Mouse (Mus musculus) neutrophil, adult 5-6 weeks (primary cell): ENCODE data around the gene Dpysl5. TPM values are rescaled to one million over a fixed set of nuclear protein-coding genes. Genes with fewer than 3 reads are reported as not detected.
"Not testable (repeated sequence)": the region's sequence is repeated elsewhere in the genome, so short reads cannot be mapped to it uniquely, and the experiment has no call there.

Experiments
- ATAC-seq: fragments of 151-379, 151-347 bp; 2 replicates; pipeline ENCODE4 v1.8.0; 2017; ENCODE audit warnings: mild to moderate bottlenecking, moderate TSS enrichment; ENCODE audit not compliant: insufficient number of reproducible peaks, poor library complexity, low FRiP score, severe bottlenecking; ENCODE audit errors: extremely low read depth
- total RNA-seq: library from RNA; stranded (forward); fragments of 200-1000 nt; gene quantifications from 2 replicates; pipeline ENCODE4 v1.2.3, GENCODE M21; 2017

Gene Dpysl5
- total RNA-seq, 1 experiment from 2014 or later = not detected

DNA sequence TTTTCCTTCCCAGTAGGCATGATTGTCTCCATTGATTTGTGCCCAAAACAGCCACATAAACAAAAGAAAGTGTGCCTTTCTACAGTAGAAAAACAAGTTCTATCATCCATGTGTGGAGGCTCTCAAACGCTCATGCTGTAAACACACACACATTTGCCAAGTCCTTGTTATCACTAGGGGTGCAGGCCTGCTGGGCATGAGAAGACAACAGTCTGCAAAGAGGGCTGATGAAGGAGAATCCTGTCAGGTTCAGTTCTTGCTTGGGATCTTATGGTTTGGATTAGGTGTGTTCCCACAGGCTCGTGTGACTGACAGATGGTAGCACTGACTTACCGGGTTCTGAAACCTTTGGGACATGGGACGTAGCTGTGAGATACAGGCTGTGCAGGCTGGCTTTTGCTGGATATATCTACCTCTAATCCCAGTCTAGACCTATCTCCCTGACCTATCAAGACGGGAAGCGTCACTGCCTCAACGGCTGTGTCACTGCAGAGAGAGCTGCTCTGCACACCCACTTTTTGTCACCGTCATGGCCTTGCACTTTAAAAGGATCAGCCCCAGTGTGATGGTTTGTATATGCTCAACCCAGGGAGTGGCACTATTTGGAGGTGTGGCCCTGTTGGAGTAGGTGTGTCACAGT, 10.9 kb upstream of the Dpysl5 start:
- ATAC-seq = no peak

DNA sequence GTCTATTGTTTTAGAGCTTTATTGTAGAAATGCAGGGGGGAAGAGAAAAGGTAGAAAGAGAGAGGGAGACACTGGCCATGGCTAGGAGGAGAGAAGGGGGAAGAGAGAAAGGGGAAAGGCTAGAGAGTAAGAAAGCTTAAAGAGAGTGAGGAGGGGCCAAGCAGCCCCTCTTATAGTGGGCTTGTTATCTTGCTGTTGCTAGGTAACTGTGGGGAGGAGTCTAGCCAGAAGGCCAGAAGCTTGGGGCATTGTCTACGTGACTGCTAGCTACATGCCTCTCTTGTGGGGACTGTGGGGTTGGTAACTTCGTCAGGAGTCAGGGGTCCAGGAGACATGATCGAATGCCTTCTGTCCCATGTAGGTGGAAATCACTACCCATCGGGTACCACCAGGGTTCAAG, 10.0 kb upstream of the Dpysl5 start:
- ATAC-seq = not testable (repeated sequence)

DNA sequence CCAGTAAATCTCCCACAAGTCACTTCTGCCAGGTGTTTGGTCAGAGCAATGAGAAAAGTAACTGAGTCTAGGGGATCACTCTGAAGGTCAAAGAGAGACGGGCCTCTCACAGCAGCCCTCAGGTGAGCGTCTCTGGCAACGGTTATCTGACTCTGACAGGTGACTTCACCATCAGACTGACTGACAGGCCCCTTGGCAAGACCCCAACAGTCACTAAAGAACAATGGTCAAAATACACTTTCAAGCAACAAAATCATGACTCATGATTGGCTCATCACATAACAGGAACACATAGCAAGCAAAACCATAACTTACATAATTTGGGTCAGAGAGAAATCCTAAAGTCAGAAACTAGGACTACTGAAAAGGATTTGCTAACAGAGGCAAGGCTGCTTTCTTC, 9.5 kb upstream of the Dpysl5 start:
- ATAC-seq = no peak

DNA sequence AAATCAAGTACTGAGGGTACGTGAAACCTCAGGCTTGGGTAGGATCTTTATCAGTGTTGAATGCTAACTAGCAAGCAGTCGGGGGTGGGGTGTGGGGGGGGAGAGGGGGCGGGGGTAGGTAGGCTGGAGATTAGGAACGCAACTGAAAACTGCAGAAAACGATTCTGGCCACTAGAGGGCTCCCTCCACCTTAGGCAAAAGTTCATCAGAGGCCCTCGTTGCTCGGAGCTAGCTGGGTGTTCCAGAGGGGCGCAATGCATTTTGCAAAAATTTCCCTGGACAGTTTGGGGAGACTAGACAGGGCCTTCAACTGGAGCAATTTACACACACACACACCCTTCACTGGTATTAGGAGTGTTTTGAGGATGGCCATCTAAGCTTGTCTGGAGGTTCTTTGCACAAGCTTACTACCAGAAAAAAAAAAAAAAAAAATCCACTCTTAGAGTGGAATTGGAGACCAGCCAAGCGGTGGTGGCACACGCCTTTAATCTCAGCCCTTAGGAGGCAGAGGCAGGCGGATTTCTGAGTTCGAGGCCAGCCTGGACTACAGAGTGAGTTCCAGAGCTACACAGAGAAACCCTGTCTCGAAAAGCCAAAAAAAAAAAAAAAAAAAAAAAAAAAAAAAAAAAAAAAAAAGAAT, 1.5 kb upstream of the Dpysl5 start:
- ATAC-seq = 0 out of 2 replicates have a peak, but pooled peaks have one; percentile 38

DNA sequence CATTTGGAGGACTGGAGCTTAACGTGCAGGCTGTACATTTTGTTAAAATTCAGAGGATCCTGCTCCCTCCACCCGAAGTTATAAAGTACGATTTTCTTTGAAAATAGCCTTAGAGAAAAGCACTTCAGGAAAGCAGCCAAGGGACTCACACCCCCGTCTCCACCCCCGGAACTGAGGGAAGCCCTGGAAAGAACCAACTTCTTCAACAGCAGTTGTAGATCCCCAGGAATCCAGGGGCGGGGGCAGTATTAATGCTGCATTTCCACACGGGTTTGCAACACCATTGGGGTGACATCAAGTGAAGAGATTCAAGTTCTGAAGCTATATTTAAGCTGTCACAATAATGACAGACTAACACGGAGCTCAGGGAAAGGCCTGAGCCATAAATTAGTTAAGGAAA, 878 bp upstream of the Dpysl5 start:
- no peak for ATAC-seq

DNA sequence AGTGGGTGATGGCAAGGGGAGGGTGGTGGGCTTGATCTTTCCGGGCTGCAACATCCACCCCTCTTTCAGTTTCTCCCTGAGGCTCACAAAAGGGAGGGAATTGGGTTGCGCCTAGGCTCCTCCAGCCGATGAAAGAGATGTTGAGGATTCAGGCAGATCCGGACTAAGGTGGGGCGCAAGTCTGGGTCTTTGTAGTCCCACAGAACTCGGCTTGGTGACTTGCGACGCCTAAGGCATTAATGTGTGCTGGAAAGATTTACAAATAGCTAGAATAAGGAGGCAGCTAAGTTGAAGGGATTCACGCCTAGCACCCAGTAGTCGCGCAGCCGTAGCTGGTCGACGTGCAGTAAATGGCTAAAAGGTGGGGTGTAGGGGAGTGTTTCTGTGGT, 632 bp downstream of the Dpysl5 start:
- no peak for ATAC-seq

DNA sequence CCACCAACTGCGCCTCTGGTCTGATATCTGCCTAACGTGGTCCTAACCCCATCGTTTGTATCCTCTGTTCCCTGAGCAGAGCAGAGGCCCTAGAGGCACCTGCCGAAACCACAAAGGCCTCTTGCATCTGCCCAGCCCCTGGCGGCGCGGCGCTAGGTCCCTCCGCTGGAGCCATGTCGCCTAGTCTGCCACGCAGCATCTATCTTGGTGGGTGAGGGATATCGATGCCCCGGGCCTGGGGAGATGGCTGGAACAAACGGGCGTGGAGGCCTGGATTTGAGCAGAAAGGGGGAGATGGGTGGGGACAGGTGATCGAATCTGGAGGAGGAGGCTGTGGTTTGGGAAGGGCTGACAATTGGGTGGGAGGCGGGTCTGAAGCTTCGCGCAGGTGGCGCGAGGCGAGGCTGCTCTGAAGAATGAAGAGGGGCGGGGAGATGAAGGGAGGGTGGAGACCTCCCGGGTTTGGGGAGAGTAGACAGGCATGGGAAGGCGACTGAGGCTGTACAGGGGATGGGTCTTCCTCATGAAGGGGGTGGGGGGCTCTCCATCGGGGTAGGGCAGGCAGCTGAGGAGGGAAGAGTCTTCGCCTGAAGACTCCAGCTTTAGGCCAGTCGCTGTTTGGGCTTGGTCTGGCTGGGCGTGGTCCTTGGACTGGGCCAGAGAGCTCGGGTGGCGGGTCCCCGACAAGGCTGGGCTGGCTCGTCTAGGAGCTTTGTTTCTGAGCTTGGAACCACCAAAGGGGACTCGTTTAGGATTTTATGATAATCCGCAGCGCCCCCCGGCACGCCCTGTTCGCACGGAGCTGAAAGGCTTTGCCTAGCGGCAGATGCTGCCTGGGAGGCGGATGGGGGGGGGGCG, 1.3 kb downstream of the Dpysl5 start:
- ATAC-seq = no peak

DNA sequence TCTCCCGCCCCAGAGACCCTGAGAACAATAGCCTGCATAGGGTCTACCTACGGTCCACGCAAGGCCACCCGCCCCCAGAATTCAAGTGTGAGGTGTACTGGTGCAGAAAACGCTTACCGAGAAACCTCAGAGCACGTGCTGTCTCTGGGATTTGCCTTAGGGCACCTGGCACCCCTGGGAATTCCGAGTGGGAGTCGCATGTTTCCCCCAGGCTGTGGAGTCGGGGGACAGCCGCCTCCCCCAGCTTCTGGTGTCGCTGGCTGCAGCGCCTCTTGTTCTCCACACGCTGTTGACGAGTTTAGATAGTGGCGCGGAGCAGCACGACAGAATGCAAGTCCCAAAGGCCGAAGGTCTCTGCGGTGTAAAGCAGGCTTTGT, 1.9 kb downstream of the Dpysl5 start:
- no peak for ATAC-seq

DNA sequence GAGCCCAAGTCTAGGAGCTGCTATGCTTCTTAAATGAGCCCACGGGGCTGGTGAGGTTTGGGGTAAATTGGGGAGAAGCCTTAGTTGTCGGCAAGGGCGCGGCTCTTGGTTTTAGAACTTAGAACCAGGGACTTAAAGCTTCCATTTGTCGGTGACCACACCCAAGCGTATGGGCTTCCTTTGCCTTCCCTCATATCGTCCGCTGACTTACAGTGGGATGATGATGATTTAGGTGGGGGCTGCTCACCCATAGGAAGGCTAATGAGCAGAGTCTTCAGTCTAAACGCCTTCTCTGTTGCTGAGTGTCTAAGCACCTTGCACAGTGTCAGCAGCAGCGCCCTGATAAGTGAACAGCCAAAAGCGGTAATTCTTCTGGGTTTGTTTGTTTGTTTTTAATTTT, 2.3 kb downstream of the Dpysl5 start:
- ATAC-seq = no peak

DNA sequence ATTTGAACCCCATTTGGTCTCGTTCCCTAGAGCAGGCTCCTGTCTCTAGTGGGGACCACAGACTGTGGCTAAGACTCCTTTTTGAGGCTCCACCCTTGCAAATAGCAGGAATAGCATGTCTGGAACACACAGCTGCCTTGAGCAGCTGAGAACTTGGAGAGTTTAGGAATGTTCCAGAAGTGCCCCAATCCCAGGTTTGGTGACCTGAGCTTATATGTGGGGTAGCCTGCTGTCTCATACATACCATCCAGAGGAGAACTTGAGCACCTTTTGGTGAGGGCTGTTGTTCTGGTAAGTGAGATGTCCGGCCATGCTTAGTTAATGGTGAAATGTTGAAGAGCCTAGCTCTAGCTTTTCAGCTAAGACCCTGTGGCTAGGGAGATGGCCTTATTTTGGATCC, 4.9 kb downstream of the Dpysl5 start:
- no peak for ATAC-seq

DNA sequence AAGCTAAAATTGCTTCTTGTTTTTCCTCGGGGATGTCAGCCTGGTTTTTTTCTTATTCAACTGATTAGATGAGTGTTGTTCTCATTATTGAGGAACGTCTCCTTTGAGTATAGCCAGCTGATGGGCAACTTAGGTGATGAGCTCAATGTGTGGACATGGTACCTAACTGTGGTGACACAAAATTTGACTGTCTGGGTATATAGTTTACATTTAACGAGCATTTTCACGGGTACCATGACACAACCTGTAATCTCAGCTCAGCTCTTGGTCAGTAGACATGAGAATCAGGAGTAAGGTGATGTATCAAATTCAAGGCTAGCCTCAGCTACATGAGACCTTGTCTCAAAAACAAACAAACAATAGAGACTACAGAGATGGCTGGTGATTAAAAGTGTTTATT, 6.1 kb downstream of the Dpysl5 start:
- no peak for ATAC-seq

DNA sequence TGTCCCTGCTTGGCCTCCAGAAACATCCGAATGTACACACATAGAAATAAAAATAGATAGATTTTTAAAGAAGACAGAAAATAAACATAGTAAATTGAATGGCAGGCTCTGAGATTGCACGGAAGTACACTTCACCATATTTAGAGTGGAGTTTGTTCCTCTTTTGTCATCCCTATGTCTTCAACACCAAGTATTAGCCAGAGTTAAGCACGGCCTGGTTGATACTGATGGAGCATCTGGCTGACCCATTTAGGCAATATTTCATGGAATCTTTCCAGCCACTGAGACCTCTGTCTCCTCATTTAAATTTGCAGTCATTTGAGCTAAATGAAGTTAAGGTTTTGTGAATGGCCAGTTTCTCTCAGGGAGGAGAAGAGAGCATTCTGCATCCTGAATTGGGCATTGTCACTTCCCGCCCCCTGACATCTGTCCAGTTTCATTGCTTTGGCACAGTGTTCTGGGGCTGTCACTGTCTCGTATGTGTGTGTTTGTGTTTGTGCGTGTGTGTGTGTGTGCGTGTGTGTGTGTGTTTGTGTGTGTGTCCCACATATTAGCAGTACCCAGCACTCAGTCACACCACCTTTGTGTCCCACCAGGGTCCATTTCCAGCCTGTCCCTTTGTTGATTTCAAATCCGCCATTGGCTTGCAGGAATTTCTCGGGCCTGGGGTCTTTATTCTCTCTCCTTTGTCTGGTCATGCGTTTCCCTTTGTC, 6.8 kb downstream of the Dpysl5 start:
- ATAC-seq = no peak

DNA sequence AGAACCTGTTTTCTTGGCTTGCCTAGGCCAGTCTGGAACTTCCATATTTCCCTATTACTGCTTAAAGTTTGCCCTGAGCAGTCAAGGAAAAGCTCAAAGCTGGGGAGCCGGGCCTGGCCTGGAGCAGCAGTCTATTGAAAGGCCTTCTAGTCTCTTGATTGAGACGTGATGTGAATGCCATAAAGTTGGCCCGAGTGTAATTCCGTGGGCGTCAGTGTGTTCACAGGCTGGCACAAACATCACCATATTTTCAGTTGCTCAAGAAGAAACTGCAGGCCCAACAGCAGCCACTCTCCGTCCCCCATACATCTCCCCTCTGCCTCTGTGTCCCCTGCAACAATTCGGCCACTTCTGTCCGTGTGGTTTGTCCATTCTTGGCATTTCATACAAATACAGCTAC, 10.6 kb downstream of the Dpysl5 start:
- ATAC-seq = no peak

DNA sequence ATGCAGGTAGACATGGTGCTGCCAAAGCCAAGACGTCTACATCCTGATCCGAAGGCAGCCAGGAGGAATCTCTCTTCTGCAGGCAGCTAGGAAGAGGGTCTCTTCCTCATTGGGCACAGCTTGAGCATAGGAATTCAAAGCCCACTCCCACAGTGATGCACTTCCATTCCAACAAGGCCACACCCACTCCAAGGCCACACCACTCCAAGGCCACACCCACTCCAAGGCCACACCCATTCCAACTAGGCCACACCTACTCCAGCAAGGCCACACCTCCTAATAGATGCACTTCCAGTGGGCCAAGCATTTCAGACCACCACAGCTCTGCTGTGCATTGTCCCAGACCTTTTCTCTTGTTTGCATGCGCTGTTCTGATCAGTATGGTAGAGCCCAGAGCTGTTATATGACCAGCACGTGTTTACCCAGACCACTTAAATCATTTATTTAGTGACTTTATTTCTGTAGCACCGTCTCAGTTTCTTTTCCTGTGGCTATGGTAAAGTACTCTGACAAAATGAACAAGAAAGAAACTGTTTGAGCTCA, 14.9 kb downstream of the Dpysl5 start:
- ATAC-seq = no peak

DNA sequence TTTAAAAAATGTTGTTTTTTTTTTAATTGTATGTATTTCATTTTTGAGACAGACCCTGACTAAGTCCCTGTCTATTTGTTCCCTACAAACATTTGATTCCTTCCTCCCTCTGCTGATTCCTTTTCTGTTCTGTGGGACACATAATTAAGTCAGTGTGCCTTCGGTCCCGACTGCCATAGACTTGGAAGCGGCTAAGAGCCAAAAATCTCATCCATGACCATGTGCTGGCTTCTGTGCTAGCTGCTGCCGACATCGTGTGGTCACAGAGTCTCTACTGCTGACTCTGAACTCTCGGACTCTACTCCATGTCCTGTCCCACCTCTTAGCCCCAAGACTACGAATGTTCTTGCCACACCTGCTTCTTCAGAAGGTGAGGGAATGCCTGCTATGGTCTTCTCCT, 21.1 kb downstream of the Dpysl5 start:
- no peak for ATAC-seq

DNA sequence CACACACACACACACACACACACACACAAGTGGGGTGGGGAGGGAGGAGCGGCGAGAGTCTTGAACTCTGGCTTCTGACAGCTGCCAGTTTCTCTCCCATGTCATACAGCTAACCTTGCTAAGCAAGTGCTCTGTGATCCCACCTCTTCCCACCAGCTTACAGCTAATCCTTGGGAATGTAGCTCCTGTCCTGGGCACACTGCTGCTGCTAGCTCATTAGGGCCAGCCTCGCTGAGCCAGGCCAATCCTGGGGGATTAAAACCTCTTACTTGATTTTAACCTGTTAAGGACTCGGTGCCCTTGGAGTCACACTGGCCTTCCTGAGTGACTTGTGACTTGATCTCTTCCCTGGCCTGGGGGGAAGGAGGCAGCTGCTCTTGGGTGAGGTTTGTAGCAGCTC, 23.3 kb downstream of the Dpysl5 start:
- no peak for ATAC-seq

DNA sequence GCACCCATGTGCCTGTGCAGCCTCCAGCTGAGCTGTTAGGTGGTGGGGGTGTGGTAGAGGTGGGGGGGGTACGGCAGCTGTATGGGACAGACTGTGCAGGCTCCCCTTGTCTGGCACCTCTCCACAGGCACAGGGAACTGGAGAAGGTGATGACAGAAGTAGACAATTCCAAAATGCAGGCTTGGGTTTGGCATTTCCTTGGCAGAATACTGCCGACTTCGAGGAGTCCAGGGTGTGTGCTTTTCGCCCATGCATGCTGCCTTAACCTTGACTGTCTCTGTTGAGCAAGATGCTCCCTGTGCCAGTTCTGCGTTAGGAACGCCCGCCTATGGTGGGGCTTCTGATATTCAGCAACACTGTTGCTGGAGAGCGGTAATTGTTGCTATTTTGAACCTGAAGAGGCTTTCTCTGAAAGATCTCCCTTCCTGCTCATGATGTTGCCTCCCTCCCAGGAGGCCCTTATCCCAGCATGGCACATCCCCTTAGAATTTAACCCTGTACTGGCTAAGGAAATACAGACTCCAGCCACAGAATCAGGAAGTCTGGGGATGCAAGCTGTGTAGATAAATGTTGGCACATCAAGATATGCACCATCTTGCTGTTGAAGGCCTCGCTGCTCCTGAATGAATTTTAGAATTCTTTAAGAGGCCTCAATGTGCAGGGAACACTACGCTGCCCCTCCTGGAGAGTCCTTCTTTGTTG, 26.9 kb downstream of the Dpysl5 start:
- no peak for ATAC-seq

DNA sequence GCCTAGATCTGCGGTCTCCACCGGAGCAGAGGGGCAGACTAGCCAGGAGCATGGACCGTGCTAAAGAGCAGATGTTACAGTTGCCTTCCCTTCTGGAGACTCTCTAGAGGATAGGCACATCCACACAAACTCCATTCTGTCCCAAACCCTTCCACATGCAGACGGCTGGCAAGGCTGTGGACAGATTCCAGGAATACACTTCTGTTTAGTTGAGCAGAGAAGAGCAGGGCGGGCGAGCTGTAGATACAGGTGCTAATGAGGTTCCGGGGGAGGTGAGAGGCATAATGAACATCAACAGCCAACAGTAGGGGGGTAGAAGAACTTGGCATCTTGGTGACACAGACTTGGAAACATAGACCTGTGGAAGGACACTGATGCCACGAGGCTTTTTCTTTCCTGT, 28.2 kb downstream of the Dpysl5 start:
- ATAC-seq = no peak
